Mouse (Mus musculus) hindbrain, embryonic 14.5 days (tissue): ENCODE results near the gene Bspry. TPM values are rescaled to one million over a fixed set of nuclear protein-coding genes. Genes with fewer than 3 reads are reported as not detected.
"Not testable (repeated sequence)": the region's sequence is repeated elsewhere in the genome, so short reads cannot be mapped to it uniquely, and the experiment has no call there.

Experiments used
- ATAC-seq: fragments of 200-750 bp; cut with Nextera tagmentation; 2 replicates; pipeline ENCODE4 v1.8.0; 2017; ENCODE audit warnings: moderate number of reproducible peaks, mild to moderate bottlenecking, moderate TSS enrichment, moderate library complexity; ENCODE audit not compliant: low FRiP score
- DNase-seq: peaks from one replicate; pipeline ENCODE4 v3.0.0-alpha.2; 2015; ENCODE audit warnings: low spot score
- H3K27ac ChIP-seq: fragments of 300-500 bp; sonication (generic); 2 replicates; pipeline ENCODE4 v1.5.1; 2014; ENCODE audit warnings: mild to moderate bottlenecking, moderate library complexity
- H3K27me3 ChIP-seq: fragments of 300-500 bp; sonication (generic); 2 replicates; pipeline ENCODE4 v1.6.1; 2014; ENCODE audit warnings: mild to moderate bottlenecking, low read length, mixed read lengths; ENCODE audit not compliant: control insufficient read depth, insufficient read depth
- H3K36me3 ChIP-seq: fragments of 300-500 bp; sonication (generic); replicated peaks from 2 replicates; pipeline ENCODE4 v1.6.1; 2014; ENCODE audit not compliant: control insufficient read depth, insufficient read depth
- H3K4me1 ChIP-seq: fragments of 300-500 bp; sonication (generic); replicated peaks from 2 replicates; pipeline ENCODE4 v1.6.1; 2014; ENCODE audit warnings: antibody characterized with exemption, low read length, mixed read lengths; ENCODE audit not compliant: control insufficient read depth, insufficient read depth
- H3K4me2 ChIP-seq: fragments of 300-500 bp; sonication (generic); replicated peaks from 2 replicates; pipeline ENCODE4 v1.6.1; 2014; ENCODE audit warnings: mild to moderate bottlenecking, moderate library complexity
- H3K4me3 ChIP-seq: fragments of 300-500 bp; sonication (generic); replicated peaks from 2 replicates; pipeline ENCODE4 v1.5.1; 2014; ENCODE audit warnings: mild to moderate bottlenecking, low read length
- H3K9ac ChIP-seq: fragments of 300-500 bp; sonication (generic); 2 replicates; pipeline ENCODE4 v1.6.1; 2014
- H3K9me3 ChIP-seq: fragments of 300-500 bp; sonication (generic); 2 replicates; pipeline ENCODE4 v1.6.1; 2016; ENCODE audit warnings: low read length; ENCODE audit not compliant: control insufficient read depth
- WGBS: fragments of 180-500 bp; shearing (Covaris S2); extraction: QIAGEN DNeasy Blood & Tissue Kit; methylation state at CpG from one replicate; pipeline ENCODE4 v1.1.7; 2014; 5-methylcytosine and 5-hydroxymethylcytosine counted together
- polyA plus RNA-seq: library from polyadenylated mRNA; unstranded; fragments of >200 nt; fragmentation: Nextera tagmentation; extraction: Ambion mirVana; gene quantifications from 2 replicates; pipeline ENCODE4 v1.2.1, GENCODE M21; 2014

Gene Bspry
- polyA plus RNA-seq, 1 experiment from 2014 or later = 0.86 TPM

DNA sequence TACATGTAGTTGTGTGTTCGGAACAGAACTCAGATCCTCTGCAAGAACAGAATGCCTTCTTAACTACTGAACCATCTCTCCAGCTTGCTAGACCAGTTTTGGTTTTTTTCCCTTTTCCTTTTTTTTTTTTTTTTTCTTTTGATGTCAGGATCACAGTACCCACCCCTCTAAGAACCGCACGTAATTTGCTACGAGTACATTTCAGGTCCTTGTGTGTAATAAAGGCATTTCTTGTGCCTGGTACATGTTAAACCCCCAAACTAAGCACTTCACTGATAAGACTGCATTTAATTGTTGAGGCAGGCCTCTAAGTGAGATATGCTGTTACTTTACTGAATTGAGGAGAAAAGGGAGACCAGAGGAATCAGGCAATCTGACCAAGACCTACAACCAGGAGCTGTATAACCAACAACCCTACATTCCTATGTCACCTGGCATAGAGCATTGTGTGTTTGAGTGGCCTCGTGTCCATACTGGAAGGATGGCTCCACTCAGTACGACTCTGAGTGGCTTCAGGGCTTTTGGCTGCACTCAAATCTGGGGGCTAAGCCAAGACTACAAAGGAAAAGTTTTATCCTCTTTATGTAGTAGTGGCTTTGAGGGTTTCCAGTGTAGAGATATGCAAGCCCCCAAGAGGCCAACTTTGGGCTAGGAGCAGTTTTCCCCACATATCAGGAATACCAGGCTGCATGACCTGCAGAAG, 2.2 kb upstream of the Bspry start:
- H3K4me2 ChIP-seq = no peak overlapping the region
- no peak overlapping the region for H3K4me3 ChIP-seq
- ATAC-seq = no peak
- WGBS = 91% methylated on average over 6 of the region's 6 CpGs
- no peak overlapping the region for H3K27ac ChIP-seq
- no peak overlapping the region for H3K9ac ChIP-seq
- DNase-seq = no peak
- peaks cover 33% of the 10 kb centered on the region for H3K27me3 ChIP-seq
- no peaks in the 10 kb centered on the region for H3K36me3 ChIP-seq
- H3K9me3 ChIP-seq = no peaks in the 10 kb centered on the region
- H3K4me1 ChIP-seq = 0 out of 2 replicates have a peak, but pooled peaks cover 9% of the 10 kb centered on the region

DNA sequence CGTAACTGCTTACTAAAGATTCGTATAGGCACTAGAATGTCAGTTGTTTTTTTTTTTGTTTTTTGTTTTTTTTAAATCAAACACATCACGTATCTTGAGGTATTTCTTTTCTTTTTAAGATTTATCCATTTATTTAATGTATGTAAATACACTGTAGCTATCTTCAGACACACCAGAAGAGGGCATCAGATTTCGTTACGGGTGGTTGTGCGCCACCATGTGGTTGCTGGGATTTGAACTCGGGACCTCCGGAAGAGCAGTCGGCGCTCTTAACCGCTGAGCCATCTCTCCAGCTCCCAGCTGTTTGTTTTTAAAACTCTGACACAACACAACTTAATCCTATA, 288 bp upstream of the Bspry start:
- H3K9ac ChIP-seq, H3K36me3 ChIP-seq, H3K27ac ChIP-seq, DNase-seq, ATAC-seq, H3K4me1 ChIP-seq, H3K9me3 ChIP-seq: not testable (repeated sequence)
- WGBS = 14% methylated on average over 11 of the region's 11 CpGs
- Histone ChIP-seq H3K27me3 (peaks cover 33% of the 10 kb centered on the region), H3K4me2 (peak overlapping the region; percentile 60), H3K4me3 (peak overlapping the region; percentile 36)

DNA sequence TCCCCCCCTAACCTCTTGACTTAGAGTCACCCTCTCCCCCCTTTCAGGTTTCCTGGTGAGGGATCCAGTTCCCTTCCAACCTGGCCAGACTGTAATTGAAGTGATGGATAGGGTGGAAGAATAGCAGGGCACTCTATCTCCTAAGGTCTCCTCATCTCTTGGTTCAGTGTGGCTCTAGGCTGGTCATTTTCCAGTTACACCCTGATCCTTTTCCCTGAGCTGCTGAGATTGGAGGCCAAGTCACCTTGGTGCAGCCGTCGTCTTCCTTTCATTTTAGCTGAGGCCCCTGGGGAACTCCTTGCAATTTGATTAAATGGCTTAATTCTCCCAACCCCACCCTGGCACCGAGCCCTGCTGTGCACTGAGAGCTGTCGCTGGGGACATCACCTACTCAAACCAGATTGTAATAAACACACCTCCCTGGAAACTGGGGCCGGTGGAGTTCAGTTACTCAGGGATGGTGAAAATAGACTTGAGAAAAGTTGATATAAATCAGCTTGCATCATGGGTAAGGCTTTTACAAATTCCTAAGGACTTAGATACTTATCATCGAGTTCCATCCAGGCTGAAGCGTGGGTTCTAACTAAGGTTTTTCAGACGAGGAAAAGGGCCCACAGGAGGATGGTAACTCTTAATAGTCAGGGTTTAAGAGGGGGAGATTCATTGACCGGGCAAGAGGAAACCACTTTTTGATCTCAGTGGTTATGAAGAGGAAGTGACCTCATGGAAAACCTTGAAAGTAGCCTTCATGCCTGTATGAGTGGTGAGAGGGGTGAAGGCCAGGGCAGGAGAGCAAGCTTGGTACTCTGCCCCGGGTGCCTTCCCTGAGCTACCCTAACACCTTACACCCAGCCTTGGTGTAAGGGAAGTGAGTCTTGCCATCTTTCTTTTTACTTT, 1.1 kb downstream of the Bspry start:
- Histone ChIP-seq H3K27me3 (peaks cover 33% of the 10 kb centered on the region), H3K4me2 (no peak overlapping the region), H3K27ac (no peak overlapping the region), H3K9me3 (no peaks in the 10 kb centered on the region), H3K4me3 (no peak overlapping the region), H3K9ac (no peak overlapping the region), H3K4me1 (0 out of 2 replicates have a peak, but pooled peaks cover 9% of the 10 kb centered on the region), H3K36me3 (no peaks in the 10 kb centered on the region)
- 49% methylated on average over 10 of the region's 10 CpGs for WGBS
- DNase-seq = no peak
- ATAC-seq = 0 out of 2 replicates have a peak, but pooled peaks have one; percentile 10

DNA sequence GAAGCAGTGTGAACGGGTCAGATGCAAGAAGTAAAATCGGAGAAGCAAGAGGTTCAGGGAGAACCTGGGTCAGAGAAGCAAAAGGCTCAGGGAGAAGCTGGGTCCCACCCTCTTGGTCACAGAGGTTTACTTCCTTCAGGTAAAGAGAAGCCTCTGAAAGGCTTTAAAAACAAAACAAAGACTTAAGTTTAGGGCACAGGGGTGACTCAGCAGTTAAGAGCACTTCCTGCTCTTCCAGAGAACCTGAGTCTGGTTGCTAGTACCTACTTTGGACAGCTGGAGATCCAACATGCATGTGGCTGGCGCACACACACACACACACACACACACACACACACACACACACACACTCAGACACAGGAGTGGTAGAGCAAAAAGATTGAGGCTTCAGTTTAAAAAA, 5.1 kb downstream of the Bspry start:
- Histone ChIP-seq H3K9ac (no peak overlapping the region), H3K4me1 (0 out of 2 replicates have a peak, but pooled peaks cover 3% of the 10 kb centered on the region), H3K9me3 (no peaks in the 10 kb centered on the region), H3K27ac (no peak overlapping the region), H3K27me3 (peaks cover 9% of the 10 kb centered on the region; the same call in 1 of the 2 replicates), H3K36me3 (no peaks in the 10 kb centered on the region), H3K4me3 (no peak overlapping the region), H3K4me2 (no peak overlapping the region)
- ATAC-seq (no peak), DNase-seq (no peak)
- WGBS = 85% methylated on average over 3 of the region's 3 CpGs

DNA sequence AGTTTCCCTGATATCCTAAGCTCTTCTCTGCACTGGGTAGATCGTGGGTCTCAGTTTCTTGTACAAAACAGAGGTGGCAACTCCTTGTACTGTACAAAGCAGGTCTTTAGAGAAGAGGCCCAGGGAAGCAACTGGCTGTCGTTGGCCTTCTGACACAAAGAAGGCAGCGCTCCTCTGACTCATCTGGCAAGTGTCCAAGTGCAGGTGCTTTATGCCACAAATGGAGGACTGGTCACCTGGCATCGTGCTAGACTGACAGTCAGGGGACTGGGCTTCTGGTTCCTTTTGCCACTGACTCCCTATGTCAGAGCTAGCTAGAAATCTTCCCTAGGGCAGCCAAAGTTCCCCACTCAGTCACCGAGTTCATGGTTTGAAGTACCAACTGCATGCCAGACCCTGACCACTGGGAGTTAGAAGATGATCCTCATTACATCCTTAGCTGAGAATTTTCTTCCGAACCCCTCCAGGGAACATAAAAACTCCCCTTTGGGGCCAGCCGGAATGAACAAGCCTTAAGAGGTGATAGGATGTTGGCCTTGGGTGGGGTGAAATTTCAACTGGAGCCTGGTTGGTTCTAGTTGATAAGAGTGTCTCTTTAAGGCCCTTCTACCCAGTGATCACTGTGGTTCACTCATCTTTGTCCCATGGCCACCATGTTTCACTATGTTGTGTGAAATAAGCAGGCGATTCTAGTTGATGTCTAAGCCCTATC, 5.8 kb downstream of the Bspry start:
- no peaks in the 10 kb centered on the region for H3K4me1 ChIP-seq
- DNase-seq (no peak), ATAC-seq (no peak)
- H3K9ac ChIP-seq = no peak overlapping the region
- no peaks in the 10 kb centered on the region for H3K9me3 ChIP-seq
- no peak overlapping the region for H3K4me2 ChIP-seq
- 89% methylated on average over 8 of the region's 8 CpGs for WGBS
- 0 out of 2 replicates have a peak, but pooled peaks cover 5% of the 10 kb centered on the region for H3K27me3 ChIP-seq
- no peak overlapping the region for H3K4me3 ChIP-seq
- H3K27ac ChIP-seq = no peak overlapping the region
- no peaks in the 10 kb centered on the region for H3K36me3 ChIP-seq

DNA sequence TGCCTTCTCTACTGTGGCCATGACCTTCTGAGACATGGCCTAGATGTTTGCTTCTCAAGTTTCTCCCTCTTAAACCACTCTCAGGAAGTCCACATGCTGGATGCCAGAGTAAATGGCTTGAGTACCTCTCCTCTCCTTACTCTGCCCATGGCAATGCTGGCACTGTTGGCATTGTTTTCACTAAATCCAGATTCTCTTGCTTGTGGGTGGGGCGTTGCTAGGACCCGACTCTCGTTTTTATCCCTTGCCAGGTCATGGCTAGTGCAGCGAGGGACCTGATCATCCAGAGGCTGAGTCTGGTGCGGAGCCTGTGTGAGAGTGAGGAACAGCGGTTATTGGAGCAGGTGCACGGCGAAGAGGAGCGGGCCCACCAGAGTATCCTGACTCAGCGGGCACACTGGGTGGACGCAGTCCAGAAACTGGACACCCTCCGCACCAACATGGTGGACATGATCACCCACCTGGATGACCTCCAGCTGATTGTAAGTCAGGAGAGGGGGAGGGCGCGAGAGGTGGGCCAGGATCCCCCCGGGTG, 6.4 kb downstream of the Bspry start:
- H3K36me3 ChIP-seq = no peaks in the 10 kb centered on the region

DNA sequence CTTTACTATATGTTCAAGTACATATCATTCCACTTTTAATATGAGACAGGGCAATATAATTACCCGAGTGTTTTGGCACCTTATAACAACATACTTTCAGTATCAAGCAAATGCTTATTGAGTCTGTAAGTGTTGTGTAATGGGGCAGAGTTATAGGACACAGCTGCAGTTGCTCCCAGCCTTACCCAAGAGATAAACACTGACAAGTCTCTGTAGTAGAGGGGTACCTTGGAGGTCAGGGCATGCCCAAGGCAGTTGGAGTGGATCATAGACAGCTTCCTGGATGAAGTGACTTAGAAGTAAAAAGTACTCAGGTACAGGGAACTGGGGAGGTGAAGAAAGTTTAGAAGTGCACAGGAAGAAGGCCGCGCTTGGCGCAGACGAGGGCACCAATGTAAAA, 7.3 kb downstream of the Bspry start:
- H3K27ac ChIP-seq = no peak overlapping the region
- H3K4me1 ChIP-seq = no peaks in the 10 kb centered on the region
- H3K36me3 ChIP-seq = no peaks in the 10 kb centered on the region
- no peak for ATAC-seq
- DNase-seq = no peak
- WGBS = 95% methylated on average over 5 of the region's 5 CpGs
- H3K4me2 ChIP-seq = no peak overlapping the region
- H3K9me3 ChIP-seq = no peaks in the 10 kb centered on the region
- no peaks in the 10 kb centered on the region for H3K27me3 ChIP-seq
- H3K9ac ChIP-seq = no peak overlapping the region
- H3K4me3 ChIP-seq = no peak overlapping the region

More for the DNA sequence above, 6.4 kb downstream of the Bspry start:
- 92% methylated on average over 15 of the region's 15 CpGs for WGBS
- ATAC-seq (no peak), DNase-seq (no peak)
- no peaks in the 10 kb centered on the region for H3K9me3 ChIP-seq
- H3K27ac ChIP-seq = no peak overlapping the region
- 0 out of 2 replicates have a peak, but pooled peaks cover 5% of the 10 kb centered on the region for H3K27me3 ChIP-seq
- H3K9ac ChIP-seq = no peak overlapping the region
- no peak overlapping the region for H3K4me2 ChIP-seq
- no peak overlapping the region for H3K4me3 ChIP-seq
- no peaks in the 10 kb centered on the region for H3K4me1 ChIP-seq

DNA sequence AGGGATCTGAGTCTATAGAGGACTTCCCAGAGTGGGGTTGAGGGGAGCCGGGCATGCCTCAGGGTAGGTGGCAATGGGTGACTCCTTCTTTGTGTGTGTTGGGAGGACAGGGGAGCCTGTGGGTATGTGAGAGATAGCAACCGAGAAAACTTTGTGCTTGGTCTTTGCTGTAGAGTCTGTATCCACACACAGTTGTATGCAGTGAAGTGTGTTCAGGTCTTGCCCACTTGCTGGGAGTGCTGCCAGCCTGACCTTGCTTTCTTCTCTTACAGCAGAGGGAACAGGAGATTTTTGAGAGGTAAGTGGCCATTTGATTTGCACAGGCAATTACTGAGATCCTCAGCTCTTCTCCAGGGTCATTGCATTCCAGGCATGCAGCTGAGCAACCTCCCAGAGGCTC, 8.1 kb downstream of the Bspry start:
- WGBS = 68% methylated on average over 2 of the region's 2 CpGs
- ATAC-seq = no peak

DNA sequence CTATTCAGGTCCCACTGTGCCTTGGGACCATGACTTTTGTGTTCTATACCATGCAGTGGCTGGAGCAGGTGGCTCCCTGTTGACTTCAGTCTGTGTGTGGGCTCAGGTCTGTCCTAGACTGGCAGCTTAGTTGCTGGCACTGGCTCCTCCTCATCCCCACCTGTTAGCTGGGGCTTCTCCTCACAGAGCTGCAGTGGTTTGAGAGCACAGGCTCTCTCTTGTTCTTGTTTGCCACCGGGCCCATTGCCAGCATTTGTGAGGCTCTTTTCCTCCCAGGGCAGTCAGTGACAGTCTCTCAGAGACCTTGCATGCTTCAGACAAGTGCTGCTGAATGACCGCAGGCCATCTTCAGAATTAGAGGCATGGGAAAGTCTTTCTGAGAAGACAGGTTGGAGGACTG, 12.8 kb downstream of the Bspry start:
- Histone ChIP-seq H3K4me2 (no peak overlapping the region), H3K4me1 (no peaks in the 10 kb centered on the region), H3K9ac (no peak overlapping the region), H3K9me3 (no peaks in the 10 kb centered on the region), H3K4me3 (no peak overlapping the region), H3K36me3 (peaks cover 2% of the 10 kb centered on the region; the same call in 1 of the 2 replicates), H3K27me3 (no peaks in the 10 kb centered on the region), H3K27ac (no peak overlapping the region)
- DNase-seq (no peak), ATAC-seq (no peak)
- 87% methylated on average over 2 of the region's 2 CpGs for WGBS

More for the DNA sequence above, 8.1 kb downstream of the Bspry start:
- no peak for DNase-seq
- H3K36me3 ChIP-seq = no peaks in the 10 kb centered on the region
- H3K27me3 ChIP-seq = no peaks in the 10 kb centered on the region
- H3K27ac ChIP-seq = no peak overlapping the region
- no peak overlapping the region for H3K9ac ChIP-seq
- H3K9me3 ChIP-seq = no peaks in the 10 kb centered on the region
- H3K4me3 ChIP-seq = no peak overlapping the region
- no peaks in the 10 kb centered on the region for H3K4me1 ChIP-seq
- H3K4me2 ChIP-seq = no peak overlapping the region
